Mouse (Mus musculus): ENCODE data around the gene Spatc1l.
A peak's percentile ranks its signal among the peaks of the same experiment; 100 is the strongest.

Spatc1l gene

GRCm38 (mm10) chr10:76561972-76562371 lies at the start of gene Spatc1l:
Gene Spatc1l, plus strand, starts transcription at chr10:76562272.
- no peak for DNase-seq (ENCODE audit: extremely low spot score, low spot score)

DNA sequence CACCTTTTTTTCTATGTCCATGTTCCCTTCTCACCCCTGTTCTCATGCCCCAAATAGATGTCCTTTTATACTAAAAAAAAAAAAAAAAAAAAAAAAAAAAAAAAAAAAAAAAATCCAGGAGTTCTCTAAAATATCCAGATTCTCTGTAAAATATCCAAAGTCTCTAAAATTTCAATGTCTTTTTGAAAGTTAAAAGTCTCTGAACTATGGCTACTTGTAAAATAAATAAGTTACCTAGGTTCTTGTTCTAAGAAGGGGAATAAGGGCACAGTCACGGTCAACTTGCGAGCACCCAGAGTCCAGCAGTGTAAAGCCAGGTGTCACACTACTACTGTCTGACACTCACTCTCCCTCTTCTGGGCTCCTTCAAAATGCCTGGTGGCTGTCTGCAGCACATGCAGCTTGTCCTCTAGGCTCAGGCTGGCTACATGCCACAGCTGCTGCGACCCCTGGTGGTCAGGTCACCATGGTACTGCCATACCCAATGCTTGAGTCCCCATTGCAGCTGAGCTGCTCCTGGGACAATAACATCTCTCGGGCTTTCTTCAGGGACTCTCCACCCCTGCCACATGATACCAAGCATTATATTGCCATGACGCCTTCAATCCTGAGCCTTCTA lies 49.0 kb upstream of the Spatc1l start:
- DNase-seq (ENCODE audit: extremely low spot score, low spot score), result peak; percentile 77

GRCm38 (mm10) chr10:76530922-76531321 lies 31.1 kb upstream of the Spatc1l start:
- no peak for DNase-seq (ENCODE audit: extremely low spot score, low spot score)

DNA sequence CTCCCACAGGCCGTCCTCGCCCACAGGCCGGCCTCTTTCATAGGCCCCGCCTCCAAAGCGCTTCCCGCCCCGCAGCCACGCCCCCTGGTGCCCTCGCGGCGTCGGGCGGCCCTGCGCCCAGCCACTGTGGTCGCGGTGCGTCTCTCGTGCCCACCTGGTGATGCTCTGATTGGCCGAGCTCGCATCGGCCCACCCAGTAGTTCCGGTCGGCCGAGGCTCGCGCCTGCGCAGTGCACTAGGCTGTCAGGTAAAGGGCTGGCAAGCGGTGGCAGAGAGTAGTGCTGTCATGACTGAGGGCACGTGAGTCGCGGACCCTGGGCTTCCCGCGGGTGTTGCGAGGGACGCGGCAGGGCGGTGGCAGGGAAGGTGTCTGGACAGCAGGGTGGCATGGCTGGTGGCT lies 30.7 kb upstream of the Spatc1l start, which contains the start of gene Lss:
TSS of gene Lss (plus strand) at position 214 of the 400 bp plus-strand sequence.
- DNase-seq (ENCODE audit: extremely low spot score, low spot score), result peak; percentile 97

- DNase-seq (ENCODE audit: extremely low spot score, low spot score), result no peak
Observed at GRCm38 (mm10) chr10:76531828-76532227, 30.2 kb upstream of the Spatc1l start.

DNA sequence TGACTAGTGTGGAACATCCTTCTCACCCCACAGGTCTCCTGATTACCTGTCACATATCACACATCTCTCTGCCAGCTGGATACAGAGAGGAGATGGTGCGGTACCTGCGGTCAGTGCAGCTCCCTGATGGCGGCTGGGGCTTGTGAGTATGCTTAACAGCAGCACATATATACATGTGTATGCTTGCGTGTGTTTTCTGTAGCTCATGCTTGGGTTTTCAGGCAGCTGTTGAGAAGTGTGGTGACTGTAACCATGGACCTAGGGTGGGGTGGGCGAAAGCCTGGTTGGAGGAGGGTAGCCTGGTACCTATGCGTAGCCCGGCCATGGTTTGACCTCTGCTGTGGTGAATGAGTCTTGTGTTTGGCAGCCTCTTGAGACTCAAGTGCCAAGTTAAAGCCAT lies 26.5 kb upstream of the Spatc1l start:
- DNase-seq (ENCODE audit: extremely low spot score, low spot score), result no peak

DNA sequence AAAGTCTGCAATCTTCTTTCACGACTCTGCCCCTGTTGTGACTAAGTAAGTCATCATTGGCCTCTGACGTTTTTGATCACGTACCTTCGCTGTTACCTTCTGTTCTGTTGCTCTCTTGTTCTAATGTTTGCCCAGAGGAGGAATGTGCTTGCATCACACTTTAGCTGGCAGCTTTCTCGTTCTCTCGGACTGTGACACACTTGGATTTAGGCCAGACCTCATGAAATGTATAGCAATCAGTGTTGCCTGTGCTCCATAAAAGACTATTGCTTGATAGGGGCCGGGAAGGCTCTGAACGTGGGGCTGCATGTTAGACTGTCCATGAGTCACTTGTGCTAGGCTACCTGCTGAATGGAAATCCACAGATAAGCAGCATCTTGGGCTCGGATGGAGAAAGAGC lies 24.5 kb upstream of the Spatc1l start:
- DNase-seq (ENCODE audit: extremely low spot score, low spot score), result no peak

GRCm38 (mm10) chr10:76541336-76542085 lies 20.6 kb upstream of the Spatc1l start:
- no peak for DNase-seq (ENCODE audit: extremely low spot score, low spot score)

GRCm38 (mm10) chr10:76542636-76543375 lies 19.3 kb upstream of the Spatc1l start:
- DNase-seq (ENCODE audit: extremely low spot score, low spot score), result no peak

DNA sequence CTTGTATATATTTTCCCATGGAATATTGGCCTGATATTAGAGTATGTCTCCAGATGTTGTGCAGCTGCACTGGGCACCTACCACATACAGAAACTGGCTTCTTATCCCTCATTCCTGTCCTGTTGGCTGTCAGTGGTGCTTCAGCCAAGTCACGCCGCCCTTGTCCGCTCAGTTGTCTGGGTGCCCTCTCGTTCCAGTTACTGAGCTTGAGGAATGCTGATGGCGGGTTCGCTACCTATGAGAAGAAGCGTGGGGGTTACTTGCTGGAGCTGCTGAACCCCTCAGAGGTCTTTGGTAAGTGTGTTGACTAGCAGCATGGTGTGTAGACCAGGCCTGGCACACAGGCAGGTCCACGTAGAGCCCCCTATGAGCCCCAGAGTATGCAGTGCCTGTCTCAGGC lies 15.5 kb upstream of the Spatc1l start:
- no peak for DNase-seq (ENCODE audit: extremely low spot score, low spot score)

- DNase-seq (ENCODE audit: extremely low spot score, low spot score), result no peak
Observed at GRCm38 (mm10) chr10:76548218-76548617, 13.9 kb upstream of the Spatc1l start.

- no peak for DNase-seq (ENCODE audit: extremely low spot score, low spot score)
Observed at GRCm38 (mm10) chr10:76550458-76550857, 11.6 kb upstream of the Spatc1l start.

DNA sequence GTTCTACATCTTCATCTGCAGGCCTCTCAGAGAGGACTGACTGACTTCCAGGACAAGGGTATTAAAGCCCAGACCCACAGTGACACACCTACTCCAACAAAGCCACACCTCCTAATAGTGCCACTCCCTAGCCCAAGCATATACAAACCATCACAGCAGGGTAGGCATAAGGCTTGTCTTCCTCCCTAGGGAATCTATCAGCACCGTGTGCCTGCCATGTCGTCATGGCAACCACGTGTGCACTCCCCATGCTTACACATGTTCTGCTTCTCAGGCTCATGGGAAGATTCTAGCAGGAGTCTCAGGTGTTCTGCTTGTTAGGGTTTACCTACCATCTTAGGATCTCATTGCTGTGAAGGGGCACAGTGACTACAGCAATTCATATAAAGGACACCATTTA lies 10.5 kb upstream of the Spatc1l start:
- DNase-seq (ENCODE audit: extremely low spot score, low spot score), result no peak

DNA sequence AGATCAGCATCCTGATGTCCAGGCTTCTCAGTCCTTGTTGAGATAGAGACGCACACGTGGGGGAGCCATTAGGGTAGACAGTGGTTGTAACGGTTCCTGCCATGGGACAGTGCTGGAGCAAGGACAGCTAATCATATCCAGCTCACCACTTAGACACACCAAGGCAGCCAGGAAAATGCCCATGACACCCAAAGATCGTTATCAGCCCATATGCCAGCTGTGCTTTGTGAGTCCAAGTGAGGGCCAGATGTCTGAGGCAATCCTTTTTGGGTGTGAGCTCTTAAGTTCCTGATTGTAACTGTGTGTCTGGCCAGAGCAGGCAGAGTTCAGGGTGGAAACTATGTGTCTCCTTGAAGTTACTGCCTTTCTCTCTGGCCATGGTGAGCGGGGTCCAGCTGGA lies 8.0 kb upstream of the Spatc1l start:
- DNase-seq (ENCODE audit: extremely low spot score, low spot score), result no peak

GRCm38 (mm10) chr10:76569996-76570685 lies 8.1 kb downstream of the Spatc1l start:
- DNase-seq (ENCODE audit: extremely low spot score, low spot score), result no peak

DNA sequence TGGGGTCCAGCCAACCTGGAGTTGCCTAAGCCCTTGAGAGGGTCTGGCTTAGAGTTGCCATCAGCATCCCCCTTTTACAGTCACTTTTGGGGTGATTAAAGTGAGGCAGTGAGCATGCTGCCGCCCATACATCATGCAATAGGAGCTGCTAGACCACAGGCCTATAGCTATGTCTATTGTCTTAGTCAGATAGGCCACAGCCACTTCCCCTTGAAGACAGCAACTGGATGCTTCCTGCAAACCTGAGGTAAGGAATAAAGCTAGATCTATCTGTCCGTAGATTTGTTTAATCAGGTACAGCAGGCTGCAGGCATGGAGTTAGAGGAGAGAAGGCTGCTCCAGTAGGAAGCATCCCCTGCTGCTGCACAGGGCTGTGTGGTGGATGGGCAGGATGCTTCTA lies 9.0 kb downstream of the Spatc1l start:
- no peak for DNase-seq (ENCODE audit: extremely low spot score, low spot score)

DNA sequence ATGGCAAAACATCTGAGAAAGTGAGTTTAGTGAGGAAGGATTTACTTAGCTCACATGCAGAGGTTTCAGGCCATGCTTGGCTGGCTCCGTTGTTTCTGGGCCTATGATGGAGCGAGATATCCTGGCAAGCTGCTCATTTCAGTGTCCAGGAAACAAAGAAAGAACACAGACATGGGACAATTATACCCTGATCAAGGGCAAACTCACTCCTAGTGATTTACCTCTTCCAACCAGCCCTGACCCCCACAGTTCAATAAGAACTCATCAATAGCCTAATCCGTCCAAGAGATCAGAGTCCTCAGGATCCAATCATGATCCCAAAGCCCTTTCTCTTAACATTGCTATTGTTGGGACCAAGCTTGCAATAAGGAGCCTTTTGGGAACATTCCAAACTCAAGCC lies 10.1 kb downstream of the Spatc1l start:
- DNase-seq (ENCODE audit: extremely low spot score, low spot score), result no peak

- DNase-seq (ENCODE audit: extremely low spot score, low spot score), result no peak
Observed at GRCm38 (mm10) chr10:76575374-76575773, 13.3 kb downstream of the Spatc1l start, which contains the start of gene Ftcd. Gene Ftcd, plus strand, starts transcription at chr10:76575648.

DNA sequence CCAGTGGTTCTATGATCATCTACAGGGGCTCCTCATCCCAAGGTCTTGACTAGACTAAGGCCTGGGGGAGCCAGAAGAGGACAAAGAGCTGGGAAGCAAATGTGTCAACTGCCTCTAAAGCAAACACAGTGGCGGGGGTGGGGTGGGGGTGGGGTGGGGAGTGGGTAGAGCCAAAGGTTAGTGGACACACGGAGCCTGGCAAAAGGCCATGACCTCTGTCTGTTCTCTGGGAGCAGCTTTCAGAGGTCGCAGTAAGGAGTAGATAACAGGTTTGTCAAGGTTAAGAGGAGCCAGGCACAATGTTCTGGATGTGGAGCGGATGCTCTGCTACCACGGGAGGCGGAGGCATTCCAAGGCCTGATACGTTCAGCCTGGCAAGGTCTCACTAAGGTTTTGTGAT lies 14.8 kb downstream of the Spatc1l start:
- DNase-seq (ENCODE audit: extremely low spot score, low spot score), result no peak

DNA sequence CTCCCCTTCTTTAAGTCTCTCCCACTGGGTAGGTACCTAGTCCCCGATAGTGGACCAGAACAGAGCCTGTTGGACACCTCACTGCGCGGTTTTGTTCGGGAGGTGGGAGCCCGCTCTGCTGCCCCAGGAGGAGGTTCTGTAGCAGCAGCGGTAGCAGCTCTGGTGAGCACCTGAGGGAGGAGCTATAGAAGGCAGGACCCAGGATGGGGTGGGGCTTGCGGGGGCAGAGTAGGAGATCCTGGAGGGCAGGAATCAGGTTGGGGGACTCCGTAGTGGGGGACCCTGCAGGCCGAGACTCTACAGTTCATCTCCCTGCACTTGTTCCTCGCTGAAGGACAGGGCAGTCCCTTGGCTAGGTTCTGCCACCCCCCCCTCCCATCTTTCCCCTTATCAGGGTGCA lies 22.1 kb downstream of the Spatc1l start:
- DNase-seq (ENCODE audit: extremely low spot score, low spot score), result no peak

- DNase-seq (ENCODE audit: extremely low spot score, low spot score), result no peak
Observed at GRCm38 (mm10) chr10:76586190-76586589, 24.1 kb downstream of the Spatc1l start.

DNA sequence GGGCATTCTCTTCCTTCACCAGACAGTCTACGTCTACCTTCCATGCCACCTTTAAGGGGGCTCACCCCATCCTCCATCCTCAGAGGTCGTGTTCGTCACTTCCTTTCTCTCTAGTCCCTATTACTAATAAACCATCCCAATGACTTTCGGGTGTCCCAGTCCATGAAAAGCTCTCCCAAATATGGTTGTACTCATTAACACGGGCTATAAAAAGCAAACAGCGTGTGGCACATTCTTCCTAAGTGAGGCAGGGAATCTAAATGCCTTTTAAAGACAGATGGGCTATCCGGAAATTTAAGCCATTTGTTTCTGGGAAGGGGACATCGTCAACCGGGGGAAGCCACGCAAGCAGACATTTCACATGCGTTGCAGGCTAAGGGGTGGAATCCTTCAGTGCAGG lies 28.1 kb downstream of the Spatc1l start:
- DNase-seq (ENCODE audit: extremely low spot score, low spot score), result no peak
